Mouse (Mus musculus) left cerebral cortex, postnatal 36 days (tissue): ENCODE data around the gene Lst1. TPM values are rescaled to one million over a fixed set of nuclear protein-coding genes. Genes with fewer than 3 reads are reported as not detected.

ENCODE experiments used
- DNase-seq, 2 experiments: peaks; one replicate each; pipeline ENCODE4 v3.0.0; 2021 to 2022; ENCODE audit warnings: low spot score in 2 of 2, mixed read lengths in 1 of 2
- intact Hi-C: fragments of 180-260 bp; cut with DNase I; formaldehyde crosslinking; loops from one replicate; pipeline ENCODE4 v1.15.1; 2025
- total RNA-seq, 2 experiments: library from RNA; stranded (reverse); gene quantifications; 2 replicates each; pipeline ENCODE4 v1.2.3; 2021

Gene Lst1
- total RNA-seq, 2 experiments from 2014 or later = 8.6 to 9.9 TPM

- no peak for DNase-seq
- intact Hi-C loops = no loop called here
Observed at GRCm38 (mm10) chr17:35192924-35193323, 4.7 kb upstream of the Lst1 start.

GRCm38 (mm10) chr17:35191723-35192122 is 3.5 kb upstream of the Lst1 start:
- DNase-seq = no peak
- intact Hi-C loops = no loop called here

GRCm38 (mm10) chr17:35190096-35190495 is 1.9 kb upstream of the Lst1 start:
- intact Hi-C loops = no loop called here
- no peak for DNase-seq

- no peak for DNase-seq
- intact Hi-C loops = no loop called here
Observed at GRCm38 (mm10) chr17:35189186-35189585, 947 bp upstream of the Lst1 start.

- DNase-seq = no peak
- intact Hi-C loops = no loop called here
Observed at GRCm38 (mm10) chr17:35187345-35187744, 894 bp downstream of the Lst1 start.

GRCm38 (mm10) chr17:35186681-35187080 is 1.6 kb downstream of the Lst1 start:
- intact Hi-C loops = no loop called here
- DNase-seq = no peak

GRCm38 (mm10) chr17:35185639-35186611 is 2.3 kb downstream of the Lst1 start:
- no peak for DNase-seq
- intact Hi-C loops = no loop called here

- intact Hi-C loops = no loop called here
Observed at GRCm38 (mm10) chr17:35180093-35180492, 8.1 kb downstream of the Lst1 start.

GRCm38 (mm10) chr17:35178528-35178927 is 9.7 kb downstream of the Lst1 start:
- intact Hi-C loops = loop anchor here (2.0 kb wide), 1 partner anchor 54 kb away; the partner anchor contains the start of gene Atp6v1g2
- peak in 1 of 2 experiments; percentile 49 for DNase-seq

More at GRCm38 (mm10) chr17:35180093-35180492, 8.1 kb downstream of the Lst1 start:
- DNase-seq = no peak

GRCm38 (mm10) chr17:35175968-35176367 is 12.3 kb downstream of the Lst1 start, which contains the start of gene Aif1:
Aif1 (minus strand) TSS chr17:35176068.
- no peak for DNase-seq
- intact Hi-C loops = no loop called here

- intact Hi-C loops = no loop called here
Observed at GRCm38 (mm10) chr17:35175382-35175781, 12.9 kb downstream of the Lst1 start.

GRCm38 (mm10) chr17:35174201-35174977 is 13.8 kb downstream of the Lst1 start:
- no peak for DNase-seq
- intact Hi-C loops = no loop called here

More at GRCm38 (mm10) chr17:35175382-35175781, 12.9 kb downstream of the Lst1 start:
- no peak for DNase-seq

GRCm38 (mm10) chr17:35173329-35173728 is 14.9 kb downstream of the Lst1 start:
- no peak for DNase-seq
- intact Hi-C loops = no loop called here

- intact Hi-C loops = no loop called here
- DNase-seq = peak in 1 of 2 experiments; percentile 62
Observed at GRCm38 (mm10) chr17:35172445-35173234, 15.6 kb downstream of the Lst1 start.

- DNase-seq = no peak
- intact Hi-C loops = no loop called here
Observed at GRCm38 (mm10) chr17:35168541-35169207, 19.6 kb downstream of the Lst1 start.

GRCm38 (mm10) chr17:35167794-35168193 is 20.4 kb downstream of the Lst1 start:
- intact Hi-C loops = no loop called here
- no peak for DNase-seq

- peak in 1 of 2 experiments; percentile 46 for DNase-seq
- intact Hi-C loops = no loop called here
Observed at GRCm38 (mm10) chr17:35166352-35167035, 21.7 kb downstream of the Lst1 start.

GRCm38 (mm10) chr17:35165451-35166155 is 22.6 kb downstream of the Lst1 start:
- DNase-seq = no peak
- intact Hi-C loops = loop anchor here (2.0 kb wide), 1 partner anchor 71 kb away; no protein-coding TSS in a partner anchor
